Mouse (Mus musculus) embryonic facial prominence, embryonic 12.5 days (tissue): ENCODE measurements around the gene Mettl5. TPM values are rescaled to one million over a fixed set of nuclear protein-coding genes. Genes with fewer than 3 reads are reported as not detected.
A peak's percentile ranks its signal among the peaks of the same experiment; 100 is the strongest.

ENCODE experiments used
- ATAC-seq: fragments of 200-750 bp; cut with Nextera tagmentation; 2 replicates; pipeline ENCODE4 v1.8.0; 2017; ENCODE audit not compliant: insufficient number of reproducible peaks, insufficient read depth, low FRiP score, low TSS enrichment
- H3K27ac ChIP-seq: fragments of 300-500 bp; sonication (generic); 2 replicates; pipeline ENCODE4 v1.5.1; 2016; ENCODE audit warnings: mild to moderate bottlenecking
- H3K27me3 ChIP-seq: fragments of 300-500 bp; sonication (generic); 2 replicates; pipeline ENCODE4 v1.6.1; 2016; ENCODE audit warnings: mild to moderate bottlenecking, moderate library complexity
- H3K36me3 ChIP-seq: fragments of 300-500 bp; sonication (generic); 2 replicates; pipeline ENCODE4 v1.6.1; 2016; ENCODE audit warnings: mild to moderate bottlenecking
- H3K4me1 ChIP-seq: fragments of 300-500 bp; sonication (generic); 2 replicates; pipeline ENCODE4 v1.6.1; 2016
- H3K4me2 ChIP-seq: fragments of 300-500 bp; sonication (generic); replicated peaks from 2 replicates; pipeline ENCODE4 v1.6.1; 2016; ENCODE audit warnings: mild to moderate bottlenecking, moderate library complexity
- H3K4me3 ChIP-seq: fragments of 300-500 bp; sonication (generic); 2 replicates; pipeline ENCODE4 v1.5.1; 2016; ENCODE audit warnings: mild to moderate bottlenecking
- H3K9ac ChIP-seq: fragments of 300-500 bp; sonication (generic); 2 replicates; pipeline ENCODE4 v1.6.1; 2016; ENCODE audit warnings: mild to moderate bottlenecking, moderate library complexity
- H3K9me3 ChIP-seq: fragments of 300-500 bp; sonication (generic); 2 replicates; pipeline ENCODE4 v1.6.1; 2016; ENCODE audit warnings: mild to moderate bottlenecking, moderate library complexity
- WGBS: fragments of 180-500 bp; shearing (Covaris S2); methylation state at CpG from one replicate; pipeline ENCODE4 v1.1.7; 2016; 5-methylcytosine and 5-hydroxymethylcytosine counted together
- polyA plus RNA-seq: library from polyadenylated mRNA; unstranded; fragments of >200 nt; fragmentation: Nextera tagmentation; extraction: Ambion mirVana; gene quantifications from 2 replicates; pipeline ENCODE4 v1.2.1, GENCODE M21; 2016

Gene Mettl5
- polyA plus RNA-seq, 1 experiment from 2014 or later = 39.7 TPM

DNA sequence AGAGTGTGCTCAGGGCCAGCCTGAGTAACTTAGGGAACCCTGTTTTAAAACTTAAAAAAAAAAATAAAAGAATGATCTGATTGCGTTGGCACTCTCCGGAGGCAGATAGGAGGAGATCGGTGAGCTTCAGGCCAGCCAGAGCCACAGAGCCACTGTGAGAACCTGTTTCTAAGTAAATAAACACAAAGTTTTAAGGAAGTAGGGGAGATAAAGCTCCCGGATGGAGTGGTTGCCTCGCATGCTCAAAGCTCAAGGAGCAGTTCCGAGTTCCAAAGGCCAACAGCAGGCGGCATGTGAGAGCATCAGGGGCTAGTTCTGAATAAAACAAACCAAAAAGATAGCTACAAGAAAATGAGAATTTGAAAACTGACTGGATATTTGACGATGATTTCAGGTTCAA, 29.0 kb downstream of the Mettl5 start:
- no peak overlapping the region for H3K9ac ChIP-seq
- H3K4me2 ChIP-seq = no peak overlapping the region
- H3K4me1 ChIP-seq = no peaks in the 10 kb centered on the region
- H3K27me3 ChIP-seq = no peaks in the 10 kb centered on the region
- no peak overlapping the region for H3K27ac ChIP-seq
- WGBS = 63% methylated on average over 8 of the region's 8 CpGs
- no peak for ATAC-seq
- H3K4me3 ChIP-seq = no peak overlapping the region
- no peaks in the 10 kb centered on the region for H3K36me3 ChIP-seq
- no peaks in the 10 kb centered on the region for H3K9me3 ChIP-seq

DNA sequence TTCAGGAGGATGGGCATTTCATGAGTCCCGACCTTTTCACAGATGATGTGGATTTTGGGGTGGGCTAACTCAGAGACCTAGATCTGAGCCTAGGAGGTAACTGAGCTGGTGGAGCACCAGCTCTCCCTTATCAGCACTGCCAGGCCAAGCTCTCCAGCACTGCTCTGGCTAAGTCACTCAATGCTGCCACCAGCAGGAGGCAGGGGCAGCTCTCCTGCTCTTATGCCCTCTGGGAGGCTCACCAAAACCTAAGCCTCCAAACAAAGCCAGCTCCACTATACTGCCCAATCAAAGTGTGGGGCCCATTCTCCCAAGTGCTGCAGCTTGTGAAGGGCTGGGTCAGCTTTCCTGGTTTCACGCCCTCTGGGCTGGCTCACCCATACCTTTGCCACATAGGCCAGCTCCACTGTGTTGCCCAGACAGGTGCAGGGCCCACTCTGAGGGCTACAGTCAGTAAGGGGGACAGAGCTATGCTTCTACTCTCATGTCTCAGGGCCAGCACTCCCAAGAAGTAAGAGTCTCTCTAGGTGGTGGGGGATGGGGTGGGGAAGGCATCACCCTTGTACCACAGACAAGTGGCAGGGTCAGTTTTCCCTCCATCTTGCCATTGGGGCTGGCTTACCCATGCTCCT, 33.9 kb downstream of the Mettl5 start:
- H3K4me2 ChIP-seq = no peak overlapping the region
- no peak for ATAC-seq
- H3K36me3 ChIP-seq = no peaks in the 10 kb centered on the region
- H3K27me3 ChIP-seq = no peaks in the 10 kb centered on the region
- WGBS = 65% methylated on average over 2 of the region's 2 CpGs
- H3K4me3 ChIP-seq = no peak overlapping the region
- no peaks in the 10 kb centered on the region for H3K9me3 ChIP-seq
- no peak overlapping the region for H3K27ac ChIP-seq
- no peaks in the 10 kb centered on the region for H3K4me1 ChIP-seq
- H3K9ac ChIP-seq = no peak overlapping the region

DNA sequence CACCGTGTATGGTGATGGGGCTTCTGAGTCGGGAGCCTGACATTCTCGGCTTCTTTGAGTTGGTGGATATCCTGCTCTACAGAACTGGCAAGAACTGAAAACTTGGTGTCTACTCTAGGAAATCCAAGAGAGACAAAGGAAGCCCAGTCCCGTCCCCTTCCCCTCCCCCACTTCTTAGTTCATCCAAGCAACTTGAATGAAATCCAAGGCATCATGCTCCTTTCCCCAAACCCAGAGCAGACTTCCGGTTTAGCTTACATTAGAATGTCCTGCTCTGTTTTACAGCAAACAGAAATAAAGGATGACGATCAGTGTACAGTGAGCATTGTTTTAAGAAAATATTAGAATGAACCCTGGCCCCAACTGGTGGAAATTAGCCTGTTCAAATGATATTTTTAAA, 36.2 kb downstream of the Mettl5 start:
- Histone ChIP-seq H3K9me3 (no peaks in the 10 kb centered on the region), H3K4me2 (no peak overlapping the region), H3K4me1 (no peaks in the 10 kb centered on the region), H3K4me3 (no peak overlapping the region), H3K9ac (no peak overlapping the region), H3K27ac (no peak overlapping the region), H3K27me3 (no peaks in the 10 kb centered on the region), H3K36me3 (no peaks in the 10 kb centered on the region)
- no peak for ATAC-seq
- WGBS = 58% methylated on average over 6 of the region's 6 CpGs

DNA sequence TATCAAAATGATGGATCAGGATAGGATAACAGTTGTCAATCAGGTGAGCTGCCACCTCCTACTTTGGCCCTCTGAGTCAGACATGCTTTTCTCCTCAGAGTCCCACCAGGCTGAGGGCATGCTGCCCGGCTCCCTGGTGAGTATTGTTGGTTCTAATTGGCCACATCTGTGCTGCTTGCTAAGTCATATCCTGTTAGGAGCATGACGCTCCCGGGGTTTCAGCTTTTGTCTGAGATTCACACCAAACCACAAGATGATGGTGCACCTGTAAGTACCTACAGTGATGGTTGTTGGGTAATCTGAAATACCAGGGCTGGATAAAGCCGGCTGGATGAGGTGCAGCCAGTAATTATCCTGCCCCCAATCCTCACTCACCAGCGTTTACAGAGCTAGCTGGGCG, 45.2 kb downstream of the Mettl5 start:
- 27% methylated on average over 6 of the region's 6 CpGs for WGBS
- H3K9me3 ChIP-seq = no peaks in the 10 kb centered on the region

DNA sequence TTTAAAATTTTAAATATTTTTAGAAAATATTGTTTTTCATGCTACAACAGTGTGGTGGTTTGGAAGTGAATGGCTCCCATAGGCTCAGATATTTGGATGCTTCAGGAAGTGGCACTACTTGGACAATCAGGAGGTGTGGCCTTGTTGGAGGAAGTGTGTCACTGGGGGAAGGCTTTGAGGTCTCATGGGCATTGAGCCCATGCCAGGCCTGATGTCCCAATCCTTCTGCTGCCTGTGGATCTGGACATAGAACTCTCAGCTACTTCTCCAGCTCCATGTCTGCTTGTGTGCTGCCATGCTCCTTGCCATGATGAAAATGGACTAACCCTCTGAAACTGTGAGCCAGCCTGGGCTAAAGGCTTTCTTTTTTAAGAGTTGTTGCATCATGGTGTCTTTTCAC, 46.7 kb downstream of the Mettl5 start:
- Histone ChIP-seq H3K27ac (no peak overlapping the region), H3K9ac (no peak overlapping the region), H3K4me1 (0 out of 2 replicates have a peak, but pooled peaks cover 6% of the 10 kb centered on the region), H3K27me3 (no peaks in the 10 kb centered on the region), H3K36me3 (peaks cover 22% of the 10 kb centered on the region), H3K9me3 (no peaks in the 10 kb centered on the region), H3K4me3 (no peak overlapping the region), H3K4me2 (no peak overlapping the region)
- ATAC-seq = no peak

More for the DNA sequence above, 45.2 kb downstream of the Mettl5 start:
- no peaks in the 10 kb centered on the region for H3K27me3 ChIP-seq
- no peak overlapping the region for H3K4me2 ChIP-seq
- H3K9ac ChIP-seq = no peak overlapping the region
- H3K4me3 ChIP-seq = no peak overlapping the region
- ATAC-seq = no peak
- H3K4me1 ChIP-seq = 0 out of 2 replicates have a peak, but pooled peaks cover 6% of the 10 kb centered on the region
- peaks cover 12% of the 10 kb centered on the region; the same call in 1 of the 2 replicates for H3K36me3 ChIP-seq
- H3K27ac ChIP-seq = no peak overlapping the region

DNA sequence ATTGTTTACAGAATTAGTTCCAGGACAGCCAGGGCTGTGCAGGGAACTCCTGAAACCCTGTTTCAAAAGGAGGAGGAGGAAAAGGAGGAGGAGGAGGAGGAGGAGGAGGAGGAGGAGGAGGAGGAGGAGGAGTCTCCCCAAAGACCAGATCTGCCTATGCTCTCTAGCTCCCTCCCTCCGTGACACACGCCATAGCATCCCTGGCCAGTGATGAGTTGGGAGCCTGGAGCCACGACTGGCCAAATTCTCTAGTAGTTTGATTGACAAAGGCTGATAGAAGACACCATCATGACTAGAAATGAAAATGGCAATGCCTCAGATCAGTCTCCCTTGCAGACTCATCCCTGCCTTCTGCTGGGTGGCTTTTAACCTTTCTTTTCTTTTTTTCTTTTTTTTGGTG, 47.4 kb downstream of the Mettl5 start:
- WGBS = 30% methylated on average over 3 of the region's 3 CpGs
- Histone ChIP-seq H3K9ac (no peak overlapping the region), H3K4me3 (no peak overlapping the region), H3K4me2 (no peak overlapping the region), H3K9me3 (no peaks in the 10 kb centered on the region), H3K4me1 (0 out of 2 replicates have a peak, but pooled peaks cover 6% of the 10 kb centered on the region), H3K27ac (no peak overlapping the region), H3K36me3 (peaks cover 28% of the 10 kb centered on the region), H3K27me3 (no peaks in the 10 kb centered on the region)
- no peak for ATAC-seq

DNA sequence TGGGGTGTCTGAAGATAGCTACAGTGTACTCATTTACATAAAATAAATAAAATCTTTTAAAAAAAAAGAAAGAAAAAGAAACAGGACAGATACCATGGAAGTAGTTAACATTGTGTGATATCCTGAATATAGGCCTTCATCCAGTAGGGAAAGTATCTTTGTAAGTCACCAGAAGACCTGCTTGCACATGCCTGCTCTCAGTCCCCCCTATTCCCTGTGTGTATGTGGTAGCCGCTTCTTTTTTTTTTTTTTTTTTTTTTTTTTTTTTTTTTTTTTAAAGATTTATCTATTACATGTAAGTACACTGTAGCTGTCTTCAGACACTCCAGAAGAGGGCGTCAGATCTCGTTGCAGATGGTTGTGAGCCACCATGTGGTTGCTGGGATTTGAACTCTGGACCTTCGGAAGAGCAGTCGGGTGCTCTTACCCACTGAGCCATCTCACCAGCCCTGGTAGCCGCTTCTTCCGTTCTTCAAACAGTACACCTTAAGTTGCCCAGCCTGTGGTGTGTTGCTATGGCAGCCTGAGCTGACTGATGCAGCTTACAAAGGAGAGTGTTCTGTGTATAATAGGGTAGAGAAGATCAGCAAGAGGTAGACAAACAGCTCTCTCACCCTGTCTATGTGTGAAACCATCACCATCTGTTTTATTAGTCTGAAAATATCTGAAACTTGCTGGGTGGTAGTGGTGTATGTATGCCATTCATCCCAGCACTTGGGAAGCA, 48.0 kb downstream of the Mettl5 start:
- Histone ChIP-seq H3K36me3 (peaks cover 31% of the 10 kb centered on the region), H3K4me2 (no peak overlapping the region), H3K9me3 (no peaks in the 10 kb centered on the region), H3K9ac (no peak overlapping the region), H3K27me3 (no peaks in the 10 kb centered on the region), H3K27ac (no peak overlapping the region), H3K4me1 (0 out of 2 replicates have a peak, but pooled peaks cover 6% of the 10 kb centered on the region), H3K4me3 (no peak overlapping the region)
- 74% methylated on average over 7 of the region's 7 CpGs for WGBS
- ATAC-seq = no peak

DNA sequence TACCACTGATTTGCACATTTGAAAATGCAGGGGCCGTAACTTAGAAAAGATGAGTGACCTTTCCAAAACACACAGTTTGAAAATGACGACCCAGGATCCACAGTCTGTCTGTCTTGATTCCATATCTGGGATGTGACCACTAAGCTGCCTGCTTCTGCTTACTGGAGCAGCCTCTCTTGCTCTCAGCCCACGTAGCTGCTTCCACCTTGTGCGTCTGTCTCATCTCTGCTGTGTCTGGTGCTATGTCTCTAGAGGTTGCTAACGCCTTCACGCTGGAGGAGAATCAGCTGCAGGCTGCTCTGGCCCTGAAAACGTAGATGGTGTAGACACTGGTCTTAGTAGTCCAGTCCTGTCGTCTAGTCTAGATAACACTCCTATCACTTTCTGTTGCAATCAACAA, 55.3 kb downstream of the Mettl5 start:
- Histone ChIP-seq H3K4me2 (no peak overlapping the region), H3K4me3 (no peak overlapping the region), H3K27ac (no peak overlapping the region), H3K4me1 (0 out of 2 replicates have a peak, but pooled peaks cover under 1% of the 10 kb centered on the region), H3K9me3 (no peaks in the 10 kb centered on the region), H3K27me3 (no peaks in the 10 kb centered on the region), H3K9ac (no peak overlapping the region), H3K36me3 (peaks cover 60% of the 10 kb centered on the region)
- WGBS = 88% methylated on average over 8 of the region's 8 CpGs
- ATAC-seq = no peak

DNA sequence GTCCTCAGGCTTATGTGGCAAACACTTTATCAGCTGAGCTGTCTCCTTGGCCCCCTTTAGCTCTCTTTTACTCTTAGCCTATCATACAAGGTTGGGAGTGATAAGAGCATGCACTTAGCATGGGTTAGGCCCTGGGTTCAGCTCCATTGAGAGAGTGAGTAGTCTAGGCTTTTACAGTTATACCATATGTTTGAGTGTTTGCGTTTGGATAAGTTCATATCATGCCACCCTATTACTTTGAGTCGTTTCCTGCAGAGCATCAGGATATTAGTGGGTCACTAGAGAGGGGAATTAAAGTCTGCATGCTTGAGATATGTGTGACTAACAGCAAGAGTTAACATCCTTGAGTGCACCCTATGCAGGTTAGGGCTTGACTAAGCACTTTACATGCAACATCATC, 55.7 kb downstream of the Mettl5 start:
- H3K4me2 ChIP-seq = no peak overlapping the region
- no peaks in the 10 kb centered on the region for H3K9me3 ChIP-seq
- H3K36me3 ChIP-seq = peaks cover 56% of the 10 kb centered on the region
- H3K9ac ChIP-seq = no peak overlapping the region
- H3K4me1 ChIP-seq = 0 out of 2 replicates have a peak, but pooled peaks cover 2% of the 10 kb centered on the region
- no peak overlapping the region for H3K27ac ChIP-seq
- H3K4me3 ChIP-seq = no peak overlapping the region
- no peak for ATAC-seq
- WGBS = 78% methylated on average over 2 of the region's 2 CpGs
- no peaks in the 10 kb centered on the region for H3K27me3 ChIP-seq

DNA sequence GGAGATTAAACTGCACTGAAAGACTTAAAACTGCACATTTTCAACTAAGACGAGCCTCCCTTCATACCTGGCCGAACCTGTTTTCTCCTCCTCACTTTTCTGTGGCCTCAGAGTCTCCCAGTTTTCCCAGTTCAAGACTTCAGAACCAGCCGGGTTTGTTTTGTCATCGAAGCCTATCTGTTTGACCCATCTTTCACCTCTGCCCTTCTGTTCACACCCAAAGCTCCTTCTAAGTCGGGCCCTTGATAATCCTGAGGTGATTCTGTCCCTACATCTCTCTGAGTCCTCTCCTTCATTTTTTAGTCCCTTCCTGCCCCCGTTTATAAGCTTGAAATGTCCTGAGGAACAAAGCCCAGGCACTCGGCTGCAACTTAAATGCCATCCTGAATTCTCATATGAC, 57.4 kb downstream of the Mettl5 start:
- Histone ChIP-seq H3K9me3 (no peaks in the 10 kb centered on the region), H3K27ac (no peak overlapping the region), H3K4me3 (no peak overlapping the region), H3K27me3 (no peaks in the 10 kb centered on the region), H3K9ac (no peak overlapping the region), H3K4me1 (0 out of 2 replicates have a peak, but pooled peaks cover 2% of the 10 kb centered on the region), H3K36me3 (peaks cover 44% of the 10 kb centered on the region), H3K4me2 (no peak overlapping the region)
- ATAC-seq = no peak
- 52% methylated on average over 7 of the region's 7 CpGs for WGBS

DNA sequence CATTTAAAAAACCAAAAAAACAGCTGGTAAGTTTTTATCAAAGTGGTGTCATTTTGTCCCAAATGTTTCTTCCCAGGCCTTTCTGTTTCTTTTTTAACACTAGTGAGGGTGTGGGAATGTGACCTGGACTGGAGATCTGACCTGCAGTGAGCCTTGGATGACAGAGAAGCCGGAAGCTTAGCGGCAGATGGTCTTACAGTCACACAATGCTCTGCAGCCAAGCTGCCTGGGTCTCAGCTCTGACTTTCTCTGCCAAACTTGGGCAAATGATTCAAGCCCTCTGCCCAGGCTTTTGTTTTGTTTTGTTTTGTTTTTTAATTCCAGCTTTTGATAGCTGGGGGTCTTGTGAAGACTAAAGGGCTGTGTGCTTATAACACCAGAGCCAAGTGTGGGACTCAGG, 59.0 kb downstream of the Mettl5 start:
- 0 out of 2 replicates have a peak, but pooled peaks cover 2% of the 10 kb centered on the region for H3K4me1 ChIP-seq
- H3K27ac ChIP-seq = no peak overlapping the region
- 0 out of 2 replicates have a peak overlapping the region, but pooled peaks have one; percentile 15 for H3K4me2 ChIP-seq
- H3K9me3 ChIP-seq = no peaks in the 10 kb centered on the region
- ATAC-seq = no peak
- H3K36me3 ChIP-seq = peaks cover 38% of the 10 kb centered on the region
- H3K27me3 ChIP-seq = no peaks in the 10 kb centered on the region
- 68% methylated on average over 2 of the region's 2 CpGs for WGBS
- H3K4me3 ChIP-seq = no peak overlapping the region
- H3K9ac ChIP-seq = no peak overlapping the region

DNA sequence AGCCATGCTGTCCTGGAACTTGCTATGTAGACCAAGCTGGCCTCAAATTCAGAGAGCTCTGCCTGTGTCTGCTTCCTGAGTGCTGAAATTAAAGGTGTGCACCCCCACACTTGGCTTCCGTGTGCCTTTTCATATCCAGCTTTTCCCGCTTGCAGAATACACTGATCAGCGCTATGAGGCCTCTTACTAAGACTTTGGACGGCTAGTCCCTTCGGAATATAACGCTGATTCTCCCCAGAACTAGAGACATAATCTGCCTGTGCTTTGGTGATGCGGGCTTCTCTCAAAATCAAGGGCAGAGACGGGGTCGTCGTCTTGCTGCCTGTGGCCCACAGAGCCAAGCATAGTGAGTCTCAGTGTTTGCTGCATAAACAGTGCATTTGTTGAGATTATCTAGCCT, 59.5 kb downstream of the Mettl5 start:
- ATAC-seq = no peak
- 0 out of 2 replicates have a peak, but pooled peaks cover 2% of the 10 kb centered on the region for H3K4me1 ChIP-seq
- H3K27ac ChIP-seq = no peak overlapping the region
- no peak overlapping the region for H3K4me3 ChIP-seq
- peaks cover 33% of the 10 kb centered on the region for H3K36me3 ChIP-seq
- H3K27me3 ChIP-seq = no peaks in the 10 kb centered on the region
- 84% methylated on average over 10 of the region's 10 CpGs for WGBS
- no peak overlapping the region for H3K4me2 ChIP-seq
- H3K9ac ChIP-seq = no peak overlapping the region
- H3K9me3 ChIP-seq = no peaks in the 10 kb centered on the region
